Mouse (Mus musculus) lung, adult 2 months (tissue): ENCODE measurements around the gene Slc9b2.

Source experiments
- CTCF ChIP-seq: fragments of 200-500 bp; IDR thresholded peaks from 2 replicates; pipeline ENCODE4 v1.5.1; 2011; ENCODE audit warnings: mild to moderate bottlenecking, low read length, control low read depth; ENCODE audit not compliant: insufficient read depth
- POLR2A ChIP-seq: fragments of 200-500 bp; IDR thresholded peaks from 2 replicates; pipeline ENCODE4 v1.6.1; 2011; ENCODE audit warnings: low read depth, mild to moderate bottlenecking, control low read depth, low read length, borderline replicate concordance; ENCODE audit errors: extremely low read depth

GRCm38 (mm10) chr3:135280669-135281415 is 26.7 kb upstream of the Slc9b2 start, which contains the start of gene Bdh2:
- TF ChIP-seq CTCF (peak; percentile 55), POLR2A (no peak)
